Mouse (Mus musculus) embryonic fibroblast, embryonic 13.5 days (primary cell): ENCODE measurements around the gene Zfp524. TPM values are rescaled to one million over a fixed set of nuclear protein-coding genes. Genes with fewer than 3 reads are reported as not detected.
A peak's percentile ranks its signal among the peaks of the same experiment; 100 is the strongest.

ENCODE experiments used
- H3K27ac ChIP-seq: 2 replicates; pipeline ENCODE4 v1.5.1; 2012; ENCODE audit warnings: low read length, control low read depth, inconsistent platforms; ENCODE audit not compliant: insufficient read depth
- H3K4me1 ChIP-seq: 2 replicates; pipeline ENCODE4 v1.6.1; 2011; ENCODE audit warnings: low read length; ENCODE audit not compliant: control insufficient read depth, insufficient read depth
- H3K4me3 ChIP-seq: 2 replicates; pipeline ENCODE4 v1.5.1; 2011; ENCODE audit warnings: mild to moderate bottlenecking, control low read depth, low read length; ENCODE audit not compliant: insufficient read depth
- CTCF ChIP-seq: IDR thresholded peaks from 2 replicates; pipeline ENCODE4 v1.5.1; 2011; ENCODE audit warnings: mild to moderate bottlenecking, control low read depth, low read length, moderate library complexity, borderline replicate concordance; ENCODE audit not compliant: insufficient read depth
- POLR2A ChIP-seq: IDR thresholded peaks from 2 replicates; pipeline ENCODE4 v1.6.1; 2011; ENCODE audit warnings: low read depth, mild to moderate bottlenecking, control low read depth, low read length, moderate library complexity
- polyA plus RNA-seq: library from polyadenylated mRNA; stranded (reverse); fragments of >200 nt; gene quantifications from 2 replicates; pipeline ENCODE4 v1.2.4, GENCODE M21; 2011; ENCODE audit warnings: low read depth; ENCODE audit not compliant: missing spikeins, insufficient read length

Gene Zfp524
- 8.7 and 10.5 TPM in 2 replicates for polyA plus RNA-seq

- Histone ChIP-seq H3K27ac (peak within 1 kb of the TSS; percentile 99), H3K4me3 (peak within 1 kb of the TSS; percentile 90), H3K4me1 (peaks cover 2% of the 10 kb centered on the region; the same call in 1 of the 2 replicates)
- TF ChIP-seq POLR2A (peak; percentile 12; the same call in 1 of the 2 replicates), CTCF (no peak)
These were observed at the start of gene Zfp524, which contains the start of gene Fiz1 for GRCm38 (mm10) chr7:5014251-5015117. Gene Zfp524 (plus strand): TSS chr7:5014415. Gene Fiz1 (minus strand): TSS chr7:5014697.

- H3K4me1 ChIP-seq, result peaks cover 2% of the 10 kb centered on the region
- H3K4me3 ChIP-seq, result no peak overlapping the region
- H3K27ac ChIP-seq, result no peak overlapping the region
- TF ChIP-seq CTCF (no peak), POLR2A (no peak)
These were observed 49.2 kb upstream of the Zfp524 start for GRCm38 (mm10) chr7:4964988-4965387.

- no peaks in the 10 kb centered on the region for H3K4me1 ChIP-seq
- no peak within 1 kb of the TSS for H3K27ac ChIP-seq
- TF ChIP-seq CTCF (no peak), POLR2A (no peak)
- H3K4me3 ChIP-seq, result no peak within 1 kb of the TSS
These were observed 43.1 kb upstream of the Zfp524 start, which contains the start of gene Sbk3 for GRCm38 (mm10) chr7:4971068-4971467. Gene Sbk3 (minus strand): TSS chr7:4971168.

- TF ChIP-seq CTCF (no peak), POLR2A (no peak)
- Histone ChIP-seq H3K27ac (no peak overlapping the region), H3K4me3 (no peak overlapping the region), H3K4me1 (no peaks in the 10 kb centered on the region)
These were observed 42.5 kb upstream of the Zfp524 start for GRCm38 (mm10) chr7:4971710-4972109.

GRCm38 (mm10) chr7:4972321-4973047, 41.7 kb upstream of the Zfp524 start:
- TF ChIP-seq POLR2A (no peak), CTCF (no peak)
- Histone ChIP-seq H3K4me3 (no peak overlapping the region), H3K4me1 (no peaks in the 10 kb centered on the region), H3K27ac (no peak overlapping the region)

GRCm38 (mm10) chr7:4975455-4975854, 38.8 kb upstream of the Zfp524 start:
- H3K27ac ChIP-seq, result no peak overlapping the region
- no peak for TF ChIP-seq CTCF
- TF ChIP-seq POLR2A, result no peak
- H3K4me1 ChIP-seq, result no peaks in the 10 kb centered on the region
- H3K4me3 ChIP-seq, result no peak overlapping the region

GRCm38 (mm10) chr7:4976832-4977231, 37.4 kb upstream of the Zfp524 start:
- no peak for TF ChIP-seq CTCF
- TF ChIP-seq POLR2A, result no peak
- no peaks in the 10 kb centered on the region for H3K4me1 ChIP-seq
- H3K4me3 ChIP-seq, result no peak overlapping the region
- H3K27ac ChIP-seq, result no peak overlapping the region

GRCm38 (mm10) chr7:4988250-4988649, 26.0 kb upstream of the Zfp524 start:
- TF ChIP-seq CTCF (no peak), POLR2A (no peak)
- H3K4me1 ChIP-seq, result no peaks in the 10 kb centered on the region
- no peak overlapping the region for H3K4me3 ChIP-seq
- no peak overlapping the region for H3K27ac ChIP-seq

- no peak overlapping the region for H3K27ac ChIP-seq
- no peaks in the 10 kb centered on the region for H3K4me1 ChIP-seq
- TF ChIP-seq POLR2A, result no peak
- no peak for TF ChIP-seq CTCF
- no peak overlapping the region for H3K4me3 ChIP-seq
These were observed 20.7 kb upstream of the Zfp524 start for GRCm38 (mm10) chr7:4993347-4993998.
